Mouse (Mus musculus) liver, adult 2 months (tissue): ENCODE results near the gene Epb41l3. TPM values are rescaled to one million over a fixed set of nuclear protein-coding genes. Genes with fewer than 3 reads are reported as not detected.

Experiments
- DNase-seq: peaks from one replicate; pipeline ENCODE4 v3.0.0-alpha.2; 2011; ENCODE audit warnings: low read depth, low spot score; ENCODE audit errors: extremely low read depth
- H3K27ac ChIP-seq: fragments of 200-500 bp; replicated peaks from 2 replicates; pipeline ENCODE4 v1.5.1; 2012; ENCODE audit warnings: low read depth, mild to moderate bottlenecking, control low read depth, inconsistent platforms, low read length; ENCODE audit not compliant: insufficient read depth
- H3K27me3 ChIP-seq: fragments of 200-500 bp; 2 replicates; pipeline ENCODE4 v1.6.1; 2012; ENCODE audit warnings: mild to moderate bottlenecking, moderate library complexity, low read length, inconsistent platforms; ENCODE audit not compliant: control insufficient read depth, insufficient read depth
- H3K36me3 ChIP-seq: fragments of 200-500 bp; 2 replicates; pipeline ENCODE4 v1.6.1; 2012; ENCODE audit warnings: low read length, inconsistent platforms; ENCODE audit not compliant: control insufficient read depth, insufficient read depth
- H3K4me1 ChIP-seq: fragments of 200-500 bp; 2 replicates; pipeline ENCODE4 v1.6.1; 2011; ENCODE audit warnings: low read length; ENCODE audit not compliant: control insufficient read depth, insufficient read depth
- H3K4me3 ChIP-seq: fragments of 200-500 bp; 2 replicates; pipeline ENCODE4 v1.5.1; 2011; ENCODE audit warnings: low read depth, mild to moderate bottlenecking, control low read depth, low read length, moderate library complexity; ENCODE audit not compliant: insufficient read depth
- H3K79me2 ChIP-seq: fragments of 200-500 bp; 2 replicates; pipeline ENCODE4 v1.6.1; 2012; ENCODE audit warnings: inconsistent platforms, mild to moderate bottlenecking, low read length, moderate library complexity; ENCODE audit not compliant: control insufficient read depth, insufficient read depth
- H3K9ac ChIP-seq: fragments of 200-500 bp; 2 replicates; pipeline ENCODE4 v1.6.1; 2012; ENCODE audit warnings: low read depth, mild to moderate bottlenecking, control low read depth, inconsistent platforms, low read length
- CTCF ChIP-seq: fragments of 200-500 bp; IDR thresholded peaks from 2 replicates; pipeline ENCODE4 v1.5.1; 2011; ENCODE audit warnings: low read depth, low read length, control low read depth
- POLR2A ChIP-seq: fragments of 200-500 bp; IDR thresholded peaks from 2 replicates; pipeline ENCODE4 v1.6.1; 2011; ENCODE audit warnings: low read length, control low read depth; ENCODE audit not compliant: insufficient read depth; ENCODE audit errors: extremely low read depth
- WGBS: fragments of 180-500 bp; shearing (Covaris S2); methylation state at CpG from one replicate; pipeline ENCODE4 v1.1.7; 2018; 5-methylcytosine and 5-hydroxymethylcytosine counted together
- polyA plus RNA-seq: library from polyadenylated mRNA; depleted of rRNA; stranded (reverse); fragments of >200 nt; gene quantifications from 2 replicates; pipeline ENCODE4 v1.2.3, GENCODE M21; 2012
- total RNA-seq: library from RNA; depleted of rRNA; stranded (reverse); fragments of >200 nt; gene quantifications from 2 replicates; pipeline ENCODE4 v1.2.3, GENCODE M21; 2014

Gene Epb41l3
- total and polyA plus RNA-seq, 2 experiments: 0.69 to 3.6 TPM

GRCm38 (mm10) chr17:69267526-69267925 is 192.0 kb downstream of the Epb41l3 start:
- H3K27me3 ChIP-seq: no peaks in the 10 kb centered on the region
- DNase-seq: no peak
- H3K79me2 ChIP-seq: no peaks in the 10 kb centered on the region
- no peaks in the 10 kb centered on the region for H3K36me3 ChIP-seq
- no peak overlapping the region for H3K27ac ChIP-seq
- 76% methylated on average over 6 of the region's 6 CpGs for WGBS
- H3K4me1 ChIP-seq: no peaks in the 10 kb centered on the region
- no peak overlapping the region for H3K9ac ChIP-seq
- no peak overlapping the region for H3K4me3 ChIP-seq
- no peak for TF ChIP-seq CTCF
- TF ChIP-seq POLR2A: no peak

- H3K27ac ChIP-seq: no peak overlapping the region
- H3K9ac ChIP-seq: no peak overlapping the region
- no peak overlapping the region for H3K4me3 ChIP-seq
- no peak for DNase-seq
- H3K27me3 ChIP-seq: no peaks in the 10 kb centered on the region
- H3K4me1 ChIP-seq: no peaks in the 10 kb centered on the region
- H3K36me3 ChIP-seq: no peaks in the 10 kb centered on the region
- WGBS: 71% methylated on average over 5 of the region's 5 CpGs
- TF ChIP-seq POLR2A: no peak
- no peak for TF ChIP-seq CTCF
- no peaks in the 10 kb centered on the region for H3K79me2 ChIP-seq
Observed at GRCm38 (mm10) chr17:69277362-69277761, 201.9 kb downstream of the Epb41l3 start.

GRCm38 (mm10) chr17:69284511-69284910 is 209.0 kb downstream of the Epb41l3 start:
- H3K27ac ChIP-seq: no peak overlapping the region
- no peaks in the 10 kb centered on the region for H3K4me1 ChIP-seq
- TF ChIP-seq POLR2A (no peak), CTCF (no peak)
- no peaks in the 10 kb centered on the region for H3K36me3 ChIP-seq
- no peak overlapping the region for H3K4me3 ChIP-seq
- DNase-seq: no peak
- H3K79me2 ChIP-seq: no peaks in the 10 kb centered on the region
- no peak overlapping the region for H3K9ac ChIP-seq
- no peaks in the 10 kb centered on the region for H3K27me3 ChIP-seq
- WGBS: 92% methylated on average over 13 of the region's 13 CpGs

GRCm38 (mm10) chr17:69288130-69288529 is 212.6 kb downstream of the Epb41l3 start:
- Histone ChIP-seq H3K4me3 (no peak overlapping the region), H3K27me3 (no peaks in the 10 kb centered on the region), H3K27ac (no peak overlapping the region), H3K79me2 (no peaks in the 10 kb centered on the region), H3K4me1 (no peaks in the 10 kb centered on the region), H3K36me3 (no peaks in the 10 kb centered on the region), H3K9ac (no peak overlapping the region)
- no peak for TF ChIP-seq POLR2A
- TF ChIP-seq CTCF: no peak
- WGBS: 88% methylated on average over 12 of the region's 12 CpGs
- no peak for DNase-seq

- Histone ChIP-seq H3K4me1 (no peaks in the 10 kb centered on the region), H3K9ac (no peak overlapping the region), H3K27ac (no peak overlapping the region), H3K4me3 (no peak overlapping the region), H3K79me2 (no peaks in the 10 kb centered on the region), H3K27me3 (no peaks in the 10 kb centered on the region), H3K36me3 (no peaks in the 10 kb centered on the region)
- DNase-seq: no peak
- TF ChIP-seq CTCF (no peak), POLR2A (no peak)
- WGBS: 90% methylated on average over 3 of the region's 3 CpGs
Observed at GRCm38 (mm10) chr17:69290272-69290671, 214.8 kb downstream of the Epb41l3 start.

- no peak overlapping the region for H3K27ac ChIP-seq
- no peak overlapping the region for H3K4me3 ChIP-seq
- no peaks in the 10 kb centered on the region for H3K4me1 ChIP-seq
- no peaks in the 10 kb centered on the region for H3K36me3 ChIP-seq
- no peak overlapping the region for H3K9ac ChIP-seq
- TF ChIP-seq POLR2A (no peak), CTCF (no peak)
- H3K79me2 ChIP-seq: no peaks in the 10 kb centered on the region
- no peak for DNase-seq
- WGBS: 74% methylated on average over 4 of the region's 4 CpGs
- H3K27me3 ChIP-seq: no peaks in the 10 kb centered on the region
Observed at GRCm38 (mm10) chr17:69301552-69301951, 226.1 kb downstream of the Epb41l3 start.
